Mouse (Mus musculus) neural tube, embryonic 11.5 days (tissue): ENCODE results near the gene Lzic. TPM values are rescaled to one million over a fixed set of nuclear protein-coding genes. Genes with fewer than 3 reads are reported as not detected.
A peak's percentile ranks its signal among the peaks of the same experiment; 100 is the strongest.

Experiments
- ATAC-seq: fragments of 200-750 bp; cut with Nextera tagmentation; 2 replicates; pipeline ENCODE4 v1.8.0; 2017; ENCODE audit warnings: moderate number of reproducible peaks, mild to moderate bottlenecking, moderate TSS enrichment, moderate library complexity; ENCODE audit not compliant: insufficient read depth, low FRiP score, low TSS enrichment
- DNase-seq: peaks from one replicate; pipeline ENCODE4 v3.0.0-alpha.2; 2015; ENCODE audit warnings: low spot score
- H3K27ac ChIP-seq: fragments of 300-500 bp; sonication (generic); 2 replicates; pipeline ENCODE4 v1.5.1; 2014; ENCODE audit warnings: low read depth, mild to moderate bottlenecking, low read length
- H3K27me3 ChIP-seq: fragments of 300-500 bp; sonication (generic); 2 replicates; pipeline ENCODE4 v1.6.1; 2014; ENCODE audit warnings: mild to moderate bottlenecking, low read length, mixed read lengths; ENCODE audit not compliant: control insufficient read depth, insufficient read depth
- H3K36me3 ChIP-seq: fragments of 300-500 bp; sonication (generic); 2 replicates; pipeline ENCODE4 v1.6.1; 2014; ENCODE audit warnings: mild to moderate bottlenecking, low read length, moderate library complexity, mixed read lengths; ENCODE audit not compliant: control insufficient read depth, insufficient read depth
- H3K4me1 ChIP-seq: fragments of 300-500 bp; sonication (generic); 2 replicates; pipeline ENCODE4 v1.6.1; 2014; ENCODE audit warnings: low read length, mixed read lengths; ENCODE audit not compliant: control insufficient read depth, insufficient read depth
- H3K4me2 ChIP-seq: fragments of 300-500 bp; sonication (generic); 2 replicates; pipeline ENCODE4 v1.6.1; 2014; ENCODE audit warnings: low read depth, mild to moderate bottlenecking, moderate library complexity
- H3K4me3 ChIP-seq: fragments of 300-500 bp; sonication (generic); 2 replicates; pipeline ENCODE4 v1.5.1; 2014; ENCODE audit warnings: low read depth, low read length
- H3K9ac ChIP-seq: fragments of 300-500 bp; sonication (generic); 2 replicates; pipeline ENCODE4 v1.6.1; 2014; ENCODE audit warnings: mild to moderate bottlenecking, low read length
- H3K9me3 ChIP-seq: fragments of 300-500 bp; sonication (generic); 2 replicates; pipeline ENCODE4 v1.6.1; 2016; ENCODE audit warnings: low read length; ENCODE audit not compliant: control insufficient read depth
- WGBS: fragments of 180-500 bp; shearing (Covaris S2); extraction: QIAGEN DNeasy Blood & Tissue Kit; methylation state at CpG from one replicate; pipeline ENCODE4 v1.1.7; 2014; 5-methylcytosine and 5-hydroxymethylcytosine counted together
- polyA plus RNA-seq: library from polyadenylated mRNA; unstranded; fragments of >200 nt; fragmentation: Nextera tagmentation; extraction: Ambion mirVana; gene quantifications from 2 replicates; pipeline ENCODE4 v1.2.1, GENCODE M21; 2014

The Lzic gene
- polyA plus RNA-seq, 1 experiment from 2014 or later = 49.4 TPM

DNA sequence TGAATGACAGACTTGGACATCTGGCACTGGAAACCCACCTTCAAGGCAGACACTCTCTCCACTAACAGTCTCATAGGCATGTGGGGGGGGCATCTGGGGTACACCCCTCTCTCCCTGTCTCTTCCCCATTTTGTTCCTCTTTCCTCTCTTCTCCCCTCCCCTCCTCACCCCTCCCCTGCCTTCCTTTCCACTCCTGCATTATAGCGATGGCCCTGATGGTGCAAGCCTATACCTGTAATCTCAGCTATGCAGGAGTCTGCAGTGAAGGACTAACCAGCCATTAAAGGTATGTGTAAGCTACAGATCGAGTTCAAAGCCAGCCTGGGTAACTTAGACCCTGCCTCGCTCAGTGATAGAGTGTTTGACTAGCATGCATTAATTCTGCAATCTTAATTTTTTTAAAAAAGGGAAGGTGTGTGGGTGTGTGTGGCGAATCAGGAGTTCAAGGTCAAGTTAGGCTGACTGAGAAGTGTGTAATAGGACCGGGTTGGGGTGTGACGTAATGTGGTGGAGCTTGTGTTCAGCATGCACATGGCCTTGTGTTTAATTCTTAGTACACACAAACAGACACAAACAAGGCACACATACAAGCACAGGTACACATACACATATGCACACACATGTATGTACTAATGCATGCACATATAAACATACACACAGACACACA is 22.6 kb upstream of the Lzic start:
- H3K9ac ChIP-seq = no peak overlapping the region
- H3K27me3 ChIP-seq = no peaks in the 10 kb centered on the region
- H3K4me2 ChIP-seq = no peak overlapping the region
- no peaks in the 10 kb centered on the region for H3K36me3 ChIP-seq
- no peak overlapping the region for H3K4me3 ChIP-seq
- DNase-seq (no peak), ATAC-seq (no peak)
- no peaks in the 10 kb centered on the region for H3K4me1 ChIP-seq
- 86% methylated on average over 6 of the region's 6 CpGs for WGBS
- H3K27ac ChIP-seq = no peak overlapping the region
- H3K9me3 ChIP-seq = no peaks in the 10 kb centered on the region

GRCm38 (mm10) chr4:149463435-149463950 is 21.5 kb upstream of the Lzic start:
- Histone ChIP-seq H3K27ac (no peak overlapping the region), H3K27me3 (no peaks in the 10 kb centered on the region), H3K9me3 (no peaks in the 10 kb centered on the region), H3K4me2 (no peak overlapping the region), H3K4me3 (no peak overlapping the region), H3K36me3 (no peaks in the 10 kb centered on the region), H3K4me1 (no peaks in the 10 kb centered on the region), H3K9ac (no peak overlapping the region)
- ATAC-seq (no peak), DNase-seq (no peak)
- 78% methylated on average over 6 of the region's 6 CpGs for WGBS

GRCm38 (mm10) chr4:149469557-149469956 is 15.5 kb upstream of the Lzic start:
- WGBS = 94% methylated on average over 3 of the region's 3 CpGs
- ATAC-seq (no peak), DNase-seq (no peak)
- no peaks in the 10 kb centered on the region for H3K27me3 ChIP-seq
- H3K4me1 ChIP-seq = no peaks in the 10 kb centered on the region
- no peak overlapping the region for H3K4me2 ChIP-seq
- no peak overlapping the region for H3K4me3 ChIP-seq
- no peak overlapping the region for H3K27ac ChIP-seq
- peaks cover 5% of the 10 kb centered on the region for H3K36me3 ChIP-seq
- no peaks in the 10 kb centered on the region for H3K9me3 ChIP-seq
- H3K9ac ChIP-seq = no peak overlapping the region

DNA sequence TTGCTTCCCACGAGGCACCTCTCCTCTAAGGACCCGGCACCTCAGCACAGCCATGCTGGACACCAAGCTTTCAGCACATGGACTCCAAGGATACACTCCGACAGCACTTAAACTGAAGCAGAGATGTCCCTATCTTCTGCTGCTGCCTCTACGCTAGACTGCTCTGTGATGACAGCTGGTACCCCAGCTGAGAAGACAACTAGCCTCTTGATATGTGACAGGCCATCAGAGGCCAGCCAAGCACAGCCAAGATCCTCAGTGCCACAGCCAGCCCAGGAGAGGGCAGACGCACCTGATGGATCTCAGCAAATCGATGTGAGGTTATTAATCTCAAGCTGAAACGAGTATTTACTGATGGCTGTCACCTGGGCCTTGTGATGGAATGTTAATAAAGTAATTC is 9.9 kb upstream of the Lzic start:
- DNase-seq = no peak
- Histone ChIP-seq H3K27me3 (no peaks in the 10 kb centered on the region), H3K9me3 (no peaks in the 10 kb centered on the region), H3K27ac (no peak overlapping the region), H3K4me1 (no peaks in the 10 kb centered on the region), H3K4me3 (no peak overlapping the region), H3K9ac (no peak overlapping the region), H3K4me2 (no peak overlapping the region), H3K36me3 (peaks cover 5% of the 10 kb centered on the region)
- ATAC-seq = no peak
- WGBS = 81% methylated on average over 7 of the region's 7 CpGs

DNA sequence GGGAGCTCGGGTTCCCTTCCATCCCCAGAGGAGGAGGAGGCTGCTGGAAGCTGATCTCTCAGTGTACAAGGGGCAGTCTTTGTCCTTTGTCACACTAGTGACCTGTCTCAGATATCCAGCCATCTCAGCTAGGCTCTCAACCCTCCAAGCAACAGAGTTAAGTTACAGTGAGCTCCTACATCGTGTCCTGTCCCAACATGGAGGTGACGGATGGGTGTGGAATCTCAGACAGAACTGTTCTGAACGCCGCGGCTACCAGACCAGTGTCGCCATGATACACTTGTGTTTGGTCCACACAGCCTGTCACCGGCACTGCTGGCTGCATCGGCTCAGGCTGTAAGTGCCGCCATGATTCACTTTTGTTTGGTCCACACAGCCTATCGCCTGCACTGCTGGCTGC is 8.0 kb upstream of the Lzic start, which contains the start of gene Tmem274:
Tmem274 (plus strand) TSS at position 301 of the 400 bp plus-strand sequence.
- no peaks in the 10 kb centered on the region for H3K4me1 ChIP-seq
- no peak within 1 kb of the TSS for H3K4me3 ChIP-seq
- no peak within 1 kb of the TSS for H3K9ac ChIP-seq
- ATAC-seq (no peak), DNase-seq (no peak)
- H3K36me3 ChIP-seq = peaks cover 5% of the 10 kb centered on the region
- H3K9me3 ChIP-seq = no peaks in the 10 kb centered on the region
- H3K27ac ChIP-seq = no peak within 1 kb of the TSS
- H3K27me3 ChIP-seq = no peaks in the 10 kb centered on the region
- no peak within 1 kb of the TSS for H3K4me2 ChIP-seq
- 88% methylated on average over 11 of the region's 11 CpGs for WGBS

DNA sequence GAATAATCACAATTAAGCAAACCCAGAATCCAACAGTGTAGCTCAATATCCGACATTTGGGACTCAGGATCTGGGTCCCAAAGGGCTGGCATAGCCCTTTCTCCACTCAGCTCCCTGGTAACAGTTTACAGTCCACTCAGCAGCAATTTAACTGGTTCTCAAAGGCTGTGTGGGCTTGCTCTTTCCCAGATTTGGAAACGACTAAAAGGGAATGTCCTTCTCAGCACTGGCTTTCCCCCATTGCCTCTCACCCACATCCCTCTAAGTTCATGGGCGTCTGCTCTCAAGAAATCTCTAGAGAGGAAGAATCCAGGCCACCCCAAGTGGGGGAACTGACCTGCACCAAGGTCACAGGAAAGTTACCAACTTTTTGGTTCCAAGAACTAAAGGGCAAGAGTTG is 463 bp upstream of the Lzic start:
- Histone ChIP-seq H3K9me3 (no peaks in the 10 kb centered on the region), H3K4me3 (peak overlapping the region; percentile 73), H3K27ac (no peak overlapping the region), H3K9ac (peak overlapping the region; percentile 64), H3K4me2 (peak overlapping the region; percentile 80), H3K4me1 (peaks cover 7% of the 10 kb centered on the region), H3K27me3 (no peaks in the 10 kb centered on the region), H3K36me3 (peaks cover 4% of the 10 kb centered on the region; the same call in 1 of the 2 replicates)
- ATAC-seq (no peak), DNase-seq (no peak)
- 55% methylated on average over 3 of the region's 3 CpGs for WGBS

GRCm38 (mm10) chr4:149485825-149486206 is 787 bp downstream of the Lzic start:
- 0% methylated on average over 10 of the region's 10 CpGs for WGBS
- ATAC-seq (peak; percentile 26; the same call in 1 of the 2 replicates), DNase-seq (no peak)
- peak overlapping the region; percentile 80 for H3K4me2 ChIP-seq
- H3K4me1 ChIP-seq = peaks cover 7% of the 10 kb centered on the region
- no peaks in the 10 kb centered on the region for H3K27me3 ChIP-seq
- H3K4me3 ChIP-seq = peak overlapping the region; percentile 73
- H3K9me3 ChIP-seq = no peaks in the 10 kb centered on the region
- no peak overlapping the region for H3K27ac ChIP-seq
- peak overlapping the region; percentile 64 for H3K9ac ChIP-seq
- peaks cover 8% of the 10 kb centered on the region; the same call in 1 of the 2 replicates for H3K36me3 ChIP-seq

GRCm38 (mm10) chr4:149487729-149488128 is 2.7 kb downstream of the Lzic start:
- H3K4me1 ChIP-seq = peaks cover 7% of the 10 kb centered on the region
- DNase-seq (no peak), ATAC-seq (no peak)
- 96% methylated on average over 12 of the region's 12 CpGs for WGBS
- H3K27ac ChIP-seq = no peak overlapping the region
- H3K9ac ChIP-seq = no peak overlapping the region
- H3K4me3 ChIP-seq = no peak overlapping the region
- H3K4me2 ChIP-seq = no peak overlapping the region
- H3K36me3 ChIP-seq = peaks cover 8% of the 10 kb centered on the region; the same call in 1 of the 2 replicates
- H3K9me3 ChIP-seq = no peaks in the 10 kb centered on the region
- H3K27me3 ChIP-seq = no peaks in the 10 kb centered on the region
